Mouse (Mus musculus) forebrain, embryonic 11.5 days (tissue): ENCODE data around the gene Gm28308. TPM values are rescaled to one million over a fixed set of nuclear protein-coding genes. Genes with fewer than 3 reads are reported as not detected.

Source experiments
- ATAC-seq: fragments of 200-750 bp; cut with Nextera tagmentation; replicated peaks from 2 replicates; pipeline ENCODE4 v1.8.0; 2017; ENCODE audit warnings: moderate TSS enrichment; ENCODE audit not compliant: low FRiP score
- DNase-seq: peaks from one replicate; pipeline ENCODE4 v3.0.0-alpha.2; 2017; ENCODE audit warnings: low spot score
- H3K27ac ChIP-seq: fragments of 300-500 bp; sonication (generic); 2 replicates; pipeline ENCODE4 v1.5.1; 2014; ENCODE audit warnings: low read depth, low read length
- H3K27me3 ChIP-seq: fragments of 300-500 bp; sonication (generic); 2 replicates; pipeline ENCODE4 v1.6.1; 2014; ENCODE audit warnings: mild to moderate bottlenecking, low read length, mixed read lengths; ENCODE audit not compliant: control insufficient read depth, insufficient read depth
- H3K36me3 ChIP-seq: fragments of 300-500 bp; sonication (generic); 2 replicates; pipeline ENCODE4 v1.6.1; 2014; ENCODE audit warnings: mild to moderate bottlenecking, low read length, moderate library complexity, mixed read lengths; ENCODE audit not compliant: control insufficient read depth, insufficient read depth
- H3K4me1 ChIP-seq: fragments of 300-500 bp; sonication (generic); replicated peaks from 2 replicates; pipeline ENCODE4 v1.6.1; 2014; ENCODE audit warnings: low read length, mixed read lengths; ENCODE audit not compliant: control insufficient read depth, insufficient read depth
- H3K4me2 ChIP-seq: fragments of 300-500 bp; sonication (generic); 2 replicates; pipeline ENCODE4 v1.6.1; 2014; ENCODE audit warnings: low read depth, mild to moderate bottlenecking, low read length, moderate library complexity, mixed read lengths; ENCODE audit not compliant: severe bottlenecking
- H3K4me3 ChIP-seq: fragments of 300-500 bp; sonication (generic); 2 replicates; pipeline ENCODE4 v1.5.1; 2014; ENCODE audit warnings: low read depth, low read length
- H3K9ac ChIP-seq: fragments of 300-500 bp; sonication (generic); 2 replicates; pipeline ENCODE4 v1.6.1; 2014; ENCODE audit warnings: low read length
- H3K9me3 ChIP-seq: fragments of 300-500 bp; sonication (generic); 2 replicates; pipeline ENCODE4 v1.6.1; 2016; ENCODE audit warnings: low read length, mixed read lengths; ENCODE audit not compliant: control insufficient read depth
- WGBS: fragments of 180-500 bp; shearing (Covaris S2); extraction: QIAGEN DNeasy Blood & Tissue Kit; methylation state at CpG from one replicate; pipeline ENCODE4 v1.1.7; 2014; 5-methylcytosine and 5-hydroxymethylcytosine counted together
- polyA plus RNA-seq: library from polyadenylated mRNA; unstranded; fragments of >200 nt; fragmentation: Nextera tagmentation; extraction: Ambion mirVana; gene quantifications from 2 replicates; pipeline ENCODE4 v1.2.1, GENCODE M21; 2014

Gene Gm28308
- polyA plus RNA-seq, 1 experiment from 2014 or later = not detected

- no peak overlapping the region for H3K27ac ChIP-seq
- WGBS = under 1% methylated on average over 55 of the region's 55 CpGs
- H3K4me3 ChIP-seq = no peak overlapping the region
- peaks cover 99% of the 10 kb centered on the region for H3K27me3 ChIP-seq
- no peak overlapping the region for H3K9ac ChIP-seq
- DNase-seq (peak; percentile 64), ATAC-seq (no peak)
- no peaks in the 10 kb centered on the region for H3K9me3 ChIP-seq
- no peak overlapping the region for H3K4me2 ChIP-seq
- H3K36me3 ChIP-seq = no peaks in the 10 kb centered on the region
- peaks cover 7% of the 10 kb centered on the region; the same call in 1 of the 2 replicates for H3K4me1 ChIP-seq
These were observed 7.2 kb downstream of the Gm28308 start for GRCm38 (mm10) chr6:52205638-52206621.

GRCm38 (mm10) chr6:52205221-52205620 is 7.9 kb downstream of the Gm28308 start:
- no peak overlapping the region for H3K9ac ChIP-seq
- no peak overlapping the region for H3K4me2 ChIP-seq
- peaks cover 7% of the 10 kb centered on the region; the same call in 1 of the 2 replicates for H3K4me1 ChIP-seq
- ATAC-seq (no peak), DNase-seq (no peak)
- no peaks in the 10 kb centered on the region for H3K36me3 ChIP-seq
- H3K4me3 ChIP-seq = no peak overlapping the region
- peaks cover 100% of the 10 kb centered on the region for H3K27me3 ChIP-seq
- no peak overlapping the region for H3K27ac ChIP-seq
- no peaks in the 10 kb centered on the region for H3K9me3 ChIP-seq
- 4% methylated on average over 14 of the region's 14 CpGs for WGBS

- H3K9me3 ChIP-seq = no peaks in the 10 kb centered on the region
- ATAC-seq (no peak), DNase-seq (peak; percentile 76)
- H3K27ac ChIP-seq = no peak within 1 kb of the TSS
- H3K4me2 ChIP-seq = peak within 1 kb of the TSS; percentile 18; the same call in 1 of the 2 replicates
- peaks cover 7% of the 10 kb centered on the region; the same call in 1 of the 2 replicates for H3K4me1 ChIP-seq
- under 1% methylated on average over 65 of the region's 65 CpGs for WGBS
- no peaks in the 10 kb centered on the region for H3K36me3 ChIP-seq
- no peak within 1 kb of the TSS for H3K9ac ChIP-seq
- H3K4me3 ChIP-seq = peak within 1 kb of the TSS; percentile 11; the same call in 1 of the 2 replicates
- peaks cover 100% of the 10 kb centered on the region for H3K27me3 ChIP-seq
These were observed 8.9 kb downstream of the Gm28308 start, which contains the start of gene Hoxa5 for GRCm38 (mm10) chr6:52204050-52204752. Hoxa5 (minus strand) TSS chr6:52204587.

- H3K27me3 ChIP-seq = peaks cover 100% of the 10 kb centered on the region
- no peak overlapping the region for H3K9ac ChIP-seq
- H3K4me2 ChIP-seq = no peak overlapping the region
- peak overlapping the region; percentile 11; the same call in 1 of the 2 replicates for H3K4me3 ChIP-seq
- under 1% methylated on average over 46 of the region's 46 CpGs for WGBS
- H3K27ac ChIP-seq = no peak overlapping the region
- DNase-seq = peak; percentile 65
- H3K36me3 ChIP-seq = no peaks in the 10 kb centered on the region
- no peak for ATAC-seq
- H3K9me3 ChIP-seq = no peaks in the 10 kb centered on the region
- peaks cover 2% of the 10 kb centered on the region; the same call in 1 of the 2 replicates for H3K4me1 ChIP-seq
These were observed 9.6 kb downstream of the Gm28308 start for GRCm38 (mm10) chr6:52203371-52204049.

GRCm38 (mm10) chr6:52203121-52203370 is 10.1 kb downstream of the Gm28308 start:
- Histone ChIP-seq H3K9me3 (no peaks in the 10 kb centered on the region), H3K36me3 (no peaks in the 10 kb centered on the region), H3K27ac (no peak overlapping the region), H3K4me2 (no peak overlapping the region), H3K27me3 (peaks cover 100% of the 10 kb centered on the region), H3K9ac (no peak overlapping the region), H3K4me3 (no peak overlapping the region), H3K4me1 (peaks cover 2% of the 10 kb centered on the region; the same call in 1 of the 2 replicates)
- DNase-seq (no peak), ATAC-seq (no peak)
- under 1% methylated on average over 10 of the region's 10 CpGs for WGBS

- WGBS = 2% methylated on average over 22 of the region's 22 CpGs
- no peak overlapping the region for H3K27ac ChIP-seq
- no peaks in the 10 kb centered on the region for H3K9me3 ChIP-seq
- H3K4me1 ChIP-seq = peaks cover 2% of the 10 kb centered on the region; the same call in 1 of the 2 replicates
- H3K36me3 ChIP-seq = no peaks in the 10 kb centered on the region
- H3K9ac ChIP-seq = no peak overlapping the region
- peaks cover 100% of the 10 kb centered on the region for H3K27me3 ChIP-seq
- H3K4me2 ChIP-seq = no peak overlapping the region
- ATAC-seq = no peak
- H3K4me3 ChIP-seq = no peak overlapping the region
- DNase-seq = no peak
These were observed 10.6 kb downstream of the Gm28308 start for GRCm38 (mm10) chr6:52202362-52203120.

GRCm38 (mm10) chr6:52201269-52201668 is 11.9 kb downstream of the Gm28308 start:
- Histone ChIP-seq H3K27ac (no peak overlapping the region), H3K9me3 (no peaks in the 10 kb centered on the region), H3K27me3 (peaks cover 100% of the 10 kb centered on the region), H3K4me1 (peaks cover 2% of the 10 kb centered on the region; the same call in 1 of the 2 replicates), H3K4me3 (no peak overlapping the region), H3K9ac (no peak overlapping the region), H3K36me3 (no peaks in the 10 kb centered on the region), H3K4me2 (no peak overlapping the region)
- ATAC-seq = no peak
- no peak for DNase-seq
- 10% methylated on average over 1 of the region's 1 CpGs for WGBS
